Mouse (Mus musculus) liver, adult (tissue): ENCODE measurements around the gene Ccnb1.

Experiments used
- GATA4 ChIP-seq: IDR thresholded peaks from 2 replicates; pipeline ENCODE4 v1.6.1; 2014; ENCODE audit warnings: mild to moderate bottlenecking, low read length; ENCODE audit not compliant: insufficient replicate concordance

The Ccnb1 gene

DNA sequence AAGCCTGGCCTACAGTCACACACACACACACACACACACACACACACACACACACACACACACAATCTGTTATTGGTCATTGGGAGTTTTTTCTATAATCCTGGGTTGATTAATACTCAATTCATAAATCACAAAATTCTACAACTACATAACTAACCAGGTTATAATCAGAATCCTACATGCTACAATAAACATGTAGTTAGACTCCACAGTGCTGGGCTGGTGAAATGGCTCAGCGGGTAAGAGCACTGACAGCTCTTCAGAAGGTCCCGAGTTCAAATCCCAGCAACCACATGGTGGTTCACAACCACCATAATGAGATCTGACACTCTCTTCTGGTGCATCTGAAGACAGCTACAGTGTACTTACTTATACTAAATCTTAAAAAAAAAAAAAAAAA, 53.6 kb downstream of the Ccnb1 start:
- TF ChIP-seq GATA4: no peak

- TF ChIP-seq GATA4: no peak
Measured at GRCm38 (mm10) chr13:100730861-100731176, 55.6 kb downstream of the Ccnb1 start, which contains the start of gene Cdk7. Cdk7 (minus strand) TSS chr13:100730939.

- TF ChIP-seq GATA4: no peak
Measured at GRCm38 (mm10) chr13:100730153-100730860, 56.1 kb downstream of the Ccnb1 start.
